Mouse (Mus musculus) spleen, adult 2 months (tissue): ENCODE measurements around the gene Selp. TPM values are rescaled to one million over a fixed set of nuclear protein-coding genes. Genes with fewer than 3 reads are reported as not detected.

Experiments
- DNase-seq, 2 experiments: peaks; one replicate each; pipeline versions ENCODE4 v3.0.0 to v3.0.0-alpha.2; 2012 to 2021; ENCODE audit warnings: low spot score in 2 of 2, low read depth in 1 of 2
- H3K27ac ChIP-seq: fragments of 200-500 bp; 2 replicates; pipeline ENCODE4 v1.5.1; 2012; ENCODE audit warnings: low read length, inconsistent platforms; ENCODE audit not compliant: insufficient read depth
- H3K27me3 ChIP-seq: fragments of 200-500 bp; 2 replicates; pipeline ENCODE4 v1.6.1; 2012; ENCODE audit warnings: mild to moderate bottlenecking, moderate library complexity, low read length, inconsistent platforms; ENCODE audit not compliant: control insufficient read depth, insufficient read depth
- H3K36me3 ChIP-seq: fragments of 200-500 bp; 2 replicates; pipeline ENCODE4 v1.6.1; 2012; ENCODE audit warnings: mild to moderate bottlenecking, low read length, inconsistent platforms; ENCODE audit not compliant: control insufficient read depth, insufficient read depth
- H3K4me1 ChIP-seq: fragments of 200-500 bp; 2 replicates; pipeline ENCODE4 v1.6.1; 2011; ENCODE audit warnings: inconsistent platforms; ENCODE audit not compliant: control insufficient read depth, insufficient read depth, insufficient read length
- H3K4me3 ChIP-seq: fragments of 200-500 bp; 2 replicates; pipeline ENCODE4 v1.5.1; 2011; ENCODE audit warnings: mild to moderate bottlenecking, inconsistent platforms; ENCODE audit not compliant: insufficient read depth, insufficient read length; ENCODE audit errors: extremely low read depth
- CTCF ChIP-seq: fragments of 200-500 bp; IDR thresholded peaks from 2 replicates; pipeline ENCODE4 v1.5.1; 2011; ENCODE audit warnings: mild to moderate bottlenecking, inconsistent platforms; ENCODE audit not compliant: insufficient read depth, insufficient read length, insufficient replicate concordance; ENCODE audit errors: extremely low read depth
- POLR2A ChIP-seq: fragments of 200-500 bp; IDR thresholded peaks from 2 replicates; pipeline ENCODE4 v1.6.1; 2011; ENCODE audit warnings: low read depth, low read length, inconsistent platforms
- WGBS: fragments of 180-500 bp; shearing (Covaris S2); methylation state at CpG from one replicate; pipeline ENCODE4 v1.1.7; 2018; 5-methylcytosine and 5-hydroxymethylcytosine counted together
- polyA plus RNA-seq: library from polyadenylated mRNA; depleted of rRNA; stranded (reverse); fragments of >200 nt; gene quantifications from 2 replicates; pipeline ENCODE4 v1.2.3, GENCODE M21; 2012; rRNA removed

Gene Selp
- 2.2 and 2.8 TPM in 2 replicates for polyA plus RNA-seq

GRCm38 (mm10) chr1:164114947-164115493 lies at the start of gene Selp:
Selp (plus strand) TSS chr1:164115264.
- Histone ChIP-seq H3K27me3 (no peaks in the 10 kb centered on the region), H3K4me1 (peaks cover under 1% of the 10 kb centered on the region; the same call in 1 of the 2 replicates), H3K36me3 (no peaks in the 10 kb centered on the region), H3K4me3 (no peak within 1 kb of the TSS), H3K27ac (no peak within 1 kb of the TSS)
- no peak for DNase-seq
- WGBS, result 54% methylated on average over 8 of the region's 8 CpGs
- TF ChIP-seq CTCF, result no peak
- TF ChIP-seq POLR2A, result no peak

DNA sequence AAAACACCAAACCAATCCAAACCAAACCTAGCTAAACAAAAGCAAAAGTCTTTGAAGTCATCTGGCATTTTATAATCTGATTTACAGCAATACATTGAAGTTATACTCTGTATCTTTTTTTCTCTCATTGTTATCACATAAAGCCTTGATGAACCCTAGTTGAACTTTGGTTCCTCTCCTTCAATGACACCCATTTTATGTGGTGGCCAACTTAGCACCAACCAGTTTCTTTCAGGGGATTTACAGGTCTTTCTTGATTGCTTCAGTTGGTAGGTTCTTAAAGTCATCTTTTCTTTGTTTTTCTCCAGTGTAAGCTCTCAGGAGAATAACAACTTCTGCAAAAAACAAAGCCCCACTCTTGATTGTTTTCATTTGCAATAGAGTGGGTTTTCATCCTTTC lies 45.8 kb upstream of the Selp start:
- Histone ChIP-seq H3K27me3 (no peaks in the 10 kb centered on the region), H3K4me3 (no peak overlapping the region), H3K27ac (no peak overlapping the region), H3K4me1 (peaks cover 46% of the 10 kb centered on the region), H3K36me3 (peaks cover 39% of the 10 kb centered on the region)
- TF ChIP-seq POLR2A (no peak), CTCF (no peak)
- DNase-seq, result no peak

- Histone ChIP-seq H3K27me3 (no peaks in the 10 kb centered on the region), H3K36me3 (peaks cover 35% of the 10 kb centered on the region), H3K27ac (peak overlapping the region; percentile 84), H3K4me1 (peaks cover 46% of the 10 kb centered on the region), H3K4me3 (no peak overlapping the region)
- WGBS, result 62% methylated on average over 4 of the region's 4 CpGs
- no peak; the same call in 1 of the 2 replicates for TF ChIP-seq POLR2A
- no peak for TF ChIP-seq CTCF
- peak in 1 of 2 experiments; percentile 48 for DNase-seq
These were observed 44.6 kb upstream of the Selp start for GRCm38 (mm10) chr1:164070461-164070860.

- Histone ChIP-seq H3K27me3 (no peaks in the 10 kb centered on the region), H3K4me1 (peaks cover 46% of the 10 kb centered on the region), H3K27ac (peak overlapping the region; percentile 93), H3K4me3 (0 out of 2 replicates have a peak overlapping the region, but pooled peaks have one; percentile 14), H3K36me3 (peaks cover 32% of the 10 kb centered on the region)
- no peak for TF ChIP-seq CTCF
- no peak; the same call in 1 of the 2 replicates for TF ChIP-seq POLR2A
- DNase-seq, result peak in 1 of 2 experiments; percentile 69
- WGBS, result 7% methylated on average over 7 of the region's 7 CpGs
These were observed 44.0 kb upstream of the Selp start for GRCm38 (mm10) chr1:164071111-164071510.

- H3K4me3 ChIP-seq, result no peak overlapping the region
- peaks cover 27% of the 10 kb centered on the region for H3K36me3 ChIP-seq
- H3K27ac ChIP-seq, result peak overlapping the region; percentile 93
- DNase-seq, result no peak
- 35% methylated on average over 4 of the region's 4 CpGs for WGBS
- TF ChIP-seq CTCF (no peak), POLR2A (no peak)
- no peaks in the 10 kb centered on the region for H3K27me3 ChIP-seq
- peaks cover 48% of the 10 kb centered on the region for H3K4me1 ChIP-seq
These were observed 43.1 kb upstream of the Selp start for GRCm38 (mm10) chr1:164072001-164072400.

GRCm38 (mm10) chr1:164073091-164073490 lies 42.0 kb upstream of the Selp start:
- Histone ChIP-seq H3K4me3 (no peak overlapping the region), H3K36me3 (peaks cover 25% of the 10 kb centered on the region), H3K27ac (peak overlapping the region; percentile 72), H3K4me1 (peaks cover 48% of the 10 kb centered on the region), H3K27me3 (no peaks in the 10 kb centered on the region)
- no peak for DNase-seq
- 40% methylated on average over 9 of the region's 9 CpGs for WGBS
- no peak for TF ChIP-seq CTCF
- no peak for TF ChIP-seq POLR2A

- DNase-seq, result no peak
- WGBS, result 8% methylated on average over 7 of the region's 7 CpGs
These were observed 41.3 kb upstream of the Selp start for GRCm38 (mm10) chr1:164073803-164074202.

More at GRCm38 (mm10) chr1:164073803-164074202, 41.3 kb upstream of the Selp start:
- TF ChIP-seq CTCF, result no peak
- no peak for TF ChIP-seq POLR2A
- Histone ChIP-seq H3K4me1 (peaks cover 47% of the 10 kb centered on the region), H3K27ac (peak overlapping the region; percentile 72), H3K36me3 (peaks cover 24% of the 10 kb centered on the region), H3K4me3 (no peak overlapping the region), H3K27me3 (no peaks in the 10 kb centered on the region)
